Mouse (Mus musculus): ENCODE measurements around the gene Stat5b.

DNA sequence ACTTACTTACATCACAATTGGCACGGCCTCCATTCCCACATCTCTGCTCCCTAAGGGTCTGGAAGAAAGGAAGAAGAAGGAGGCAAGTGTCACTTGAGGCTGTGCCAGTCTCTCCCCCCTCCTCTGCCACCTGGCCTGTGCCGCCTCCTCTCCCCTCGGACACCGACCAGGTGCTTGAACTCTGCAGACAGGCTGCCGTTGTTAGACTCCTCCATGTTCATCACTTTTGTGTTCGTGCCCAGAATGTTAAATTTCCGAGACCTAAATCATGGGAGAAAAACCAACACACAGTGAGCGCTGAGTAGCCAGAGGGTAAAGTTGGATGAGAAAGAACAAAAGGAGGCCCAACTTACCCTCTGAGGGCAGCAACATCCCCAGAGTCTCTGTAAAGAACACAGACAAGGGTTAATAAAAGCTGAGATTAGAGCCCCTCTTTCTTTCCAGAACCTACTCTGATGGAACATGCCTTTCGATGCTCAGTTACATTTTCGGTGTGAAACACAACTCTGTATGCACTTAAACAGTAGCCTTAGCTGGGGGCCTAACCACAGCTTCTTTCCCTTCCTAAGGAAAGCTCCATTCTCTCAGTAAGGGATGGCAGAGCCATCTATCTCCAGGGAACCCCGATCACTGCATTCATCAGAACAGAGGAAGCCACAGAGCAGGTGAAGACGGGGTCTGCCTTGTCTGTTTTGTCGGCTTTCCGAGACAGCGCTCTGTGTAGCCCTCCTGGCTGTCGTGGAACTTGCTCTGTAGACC lies 48.1 kb upstream of the Stat5b start:
- TF ChIP-seq GATA1 (IDR thresholded peaks at IDR 0.05; ENCODE audit: low read length): no peak
- TF ChIP-seq TAL1 (IDR thresholded peaks at IDR 0.05; ENCODE audit: low read length): no peak

All from erythroblast, embryonic 14.5 days (primary cell).